Mouse (Mus musculus) heart, adult 18-20 months (tissue): ENCODE measurements around the gene Ssh2. TPM values are rescaled to one million over a fixed set of nuclear protein-coding genes. Genes with fewer than 3 reads are reported as not detected.

Source experiments
- DNase-seq, 2 experiments: peaks; one replicate each; pipeline ENCODE4 v3.0.0; 2021 to 2022; ENCODE audit warnings: mixed read lengths in 1 of 2
- long read RNA-seq, 2 experiments: library from polyadenylated mRNA; stranded (forward); transcript quantifications; one replicate each; pipeline ENCODE4 v2.0.0; 2021
- total RNA-seq, 2 experiments: library from RNA; stranded (reverse); gene quantifications; 2 replicates each; pipeline ENCODE4 v1.2.3; 2021

The Ssh2 gene
- 10 to 100 TPM; 64.2 to 78.9 TPM for total RNA-seq
- long read RNA-seq, experiment 1, partial matches to known transcripts: 1 of 14 reads
- long read RNA-seq, experiment 1, other reads (novel, unspliced or antisense): 12 of 14 reads
- long read RNA-seq, experiment 2, partial matches to known transcripts: 0 of 4 reads
- long read RNA-seq, experiment 2, other reads (novel, unspliced or antisense): 4 of 4 reads

DNA sequence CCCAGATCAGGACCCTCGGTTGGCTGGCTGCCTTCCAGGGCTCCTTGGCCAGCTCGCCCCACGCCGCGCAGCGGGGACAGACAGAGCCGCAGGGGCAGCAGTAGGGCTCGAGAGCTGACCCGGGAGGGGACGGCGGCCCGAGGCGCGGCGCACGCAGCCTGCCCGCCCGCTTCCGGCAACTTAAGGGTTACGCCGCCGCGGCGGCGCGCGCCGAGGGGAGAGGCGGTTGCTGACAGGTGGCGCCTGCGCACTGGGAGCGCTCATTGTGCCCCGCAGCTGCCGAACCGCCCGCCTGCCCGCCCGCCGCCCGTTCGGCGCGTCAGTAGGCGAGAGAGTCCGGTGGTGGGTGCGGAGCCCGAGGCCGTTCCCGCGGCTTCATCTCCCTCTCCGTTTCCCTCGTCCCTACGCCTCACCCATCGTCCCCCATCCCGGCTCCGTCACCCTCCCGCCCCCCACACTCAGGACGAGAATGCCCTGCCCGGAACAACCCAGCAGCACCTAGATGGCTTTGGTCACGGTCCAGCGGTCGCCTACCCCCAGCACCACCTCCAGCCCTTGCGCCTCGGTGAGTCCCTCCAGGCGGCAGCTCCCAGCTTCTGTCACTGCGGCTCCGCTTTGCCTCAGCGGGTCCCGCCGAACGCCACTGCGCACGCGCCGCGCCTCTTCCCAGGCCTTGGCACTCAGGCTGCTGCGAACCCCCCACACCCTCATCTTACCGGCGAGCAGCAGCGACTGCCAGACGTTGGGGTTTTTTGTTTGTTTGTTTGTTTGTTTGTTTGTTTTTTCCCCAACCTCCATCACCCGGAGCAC is at the start of gene Ssh2:
Gene Ssh2, plus strand, starts transcription at position 337 of the 810 bp plus-strand sequence.
- peak; percentile 84 to 87 for DNase-seq

DNA sequence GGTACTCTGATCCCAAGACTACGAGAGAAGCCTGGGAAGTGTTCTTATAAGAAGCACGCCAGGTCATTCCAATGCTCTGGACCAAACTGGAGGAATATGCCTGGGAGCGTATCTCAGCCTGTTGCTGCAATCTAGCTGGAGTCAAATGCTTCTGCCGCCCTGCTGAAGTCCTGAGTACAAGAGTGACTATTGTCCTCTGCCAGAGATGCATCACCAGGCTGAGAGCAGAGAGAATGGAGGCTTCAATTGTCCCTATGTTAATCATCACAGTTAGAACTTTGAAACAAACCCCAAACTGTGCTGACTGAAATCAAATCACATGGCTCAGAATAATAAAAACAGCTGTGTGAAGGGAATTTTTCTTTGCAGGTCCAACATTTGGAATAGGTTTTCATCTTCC is 42.4 kb upstream of the Ssh2 start:
- DNase-seq: no peak

DNA sequence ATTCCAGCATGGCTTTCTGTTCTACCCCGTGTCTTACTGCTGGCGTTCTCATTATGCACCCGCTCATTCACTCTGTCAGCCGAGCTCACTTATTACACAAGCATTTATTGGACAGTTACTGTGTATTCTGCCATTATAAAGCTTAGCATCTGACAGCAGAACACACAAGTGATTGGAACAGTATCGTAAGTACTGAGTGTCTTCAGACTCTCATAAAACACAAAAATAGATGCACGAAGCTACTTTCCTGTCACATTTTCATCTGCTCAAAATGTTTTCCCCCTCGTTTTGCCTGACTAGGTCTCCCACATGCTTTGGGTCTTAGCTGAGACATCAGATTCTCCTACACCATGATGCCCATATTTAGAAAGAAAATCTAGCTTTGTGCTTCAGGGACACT is 41.6 kb upstream of the Ssh2 start:
- DNase-seq: no peak

DNA sequence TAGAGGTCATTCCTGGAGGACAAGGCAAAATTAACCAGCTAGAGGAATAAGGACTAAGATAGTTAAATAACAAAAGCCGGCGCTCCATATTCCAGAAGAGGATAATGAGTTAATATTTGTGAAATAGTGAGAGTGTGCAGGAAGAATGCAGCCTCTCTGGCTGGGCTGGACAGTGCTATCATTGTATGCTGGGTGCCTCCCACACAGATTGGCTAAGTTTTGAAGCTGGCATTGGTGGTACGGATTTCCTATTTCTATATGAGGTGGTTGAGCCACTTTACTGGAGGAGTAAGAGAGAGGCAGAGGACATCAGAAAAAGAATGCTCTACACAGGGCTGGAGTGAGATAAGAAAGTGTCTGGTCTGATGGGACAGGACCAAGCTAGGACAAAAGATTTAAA is 36.3 kb upstream of the Ssh2 start:
- DNase-seq: no peak

DNA sequence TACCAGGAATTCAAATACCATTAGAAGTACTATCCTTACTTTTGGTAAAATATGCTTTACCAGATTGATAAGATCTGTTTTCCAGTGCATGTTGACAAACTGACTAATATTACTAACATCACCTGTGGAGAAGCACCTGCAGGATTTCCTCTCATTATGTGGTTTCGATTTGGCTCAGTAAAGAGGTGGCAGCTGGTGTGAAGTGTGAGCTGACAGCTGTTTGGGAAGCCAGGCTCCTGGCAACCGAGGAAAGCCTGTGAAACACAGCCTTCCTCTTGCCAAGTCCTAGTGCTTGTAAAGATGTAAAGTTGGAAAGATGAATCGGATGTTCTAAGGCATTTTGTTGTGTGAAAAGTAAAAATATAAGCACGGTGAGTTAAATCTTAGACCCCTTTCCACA is 35.2 kb upstream of the Ssh2 start:
- DNase-seq: peak in 1 of 2 experiments; percentile 9

DNA sequence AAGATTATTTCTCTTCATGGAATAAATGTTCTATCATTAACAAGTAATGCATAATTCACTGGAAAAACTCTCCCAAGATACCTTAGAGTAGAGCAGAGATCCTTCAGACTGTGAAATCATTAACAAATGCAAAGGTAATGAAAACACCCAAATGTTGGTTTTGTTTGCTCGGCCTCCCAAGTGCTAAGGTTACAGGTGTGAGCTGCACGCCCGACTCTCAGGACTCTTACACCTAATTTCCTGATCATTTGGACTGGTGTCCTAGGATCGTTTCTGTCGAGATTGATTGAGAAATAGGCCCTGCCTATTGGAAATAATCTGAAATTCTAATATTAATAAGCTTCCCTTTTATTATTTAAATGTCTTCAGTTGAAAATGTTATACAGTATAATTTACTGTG is 34.6 kb upstream of the Ssh2 start:
- DNase-seq: no peak

DNA sequence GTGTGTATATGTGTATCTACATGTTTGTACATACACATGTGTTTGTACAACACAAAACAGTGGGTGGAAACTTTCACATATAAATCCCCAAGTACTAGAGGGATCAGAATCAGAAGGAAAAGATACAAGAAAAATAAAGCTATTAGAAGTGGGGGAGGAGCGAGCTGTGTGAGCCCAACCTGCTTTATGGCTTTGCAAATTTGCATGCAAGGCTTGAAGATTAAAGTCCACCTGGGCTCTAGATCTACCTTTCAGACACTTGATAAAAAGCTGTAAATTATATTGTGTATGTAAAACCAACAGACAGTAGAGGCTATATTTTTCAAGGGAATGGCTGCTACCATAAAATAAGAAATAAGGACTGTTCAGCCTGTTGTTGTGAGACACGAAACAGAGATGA is 34.0 kb upstream of the Ssh2 start:
- DNase-seq: no peak

DNA sequence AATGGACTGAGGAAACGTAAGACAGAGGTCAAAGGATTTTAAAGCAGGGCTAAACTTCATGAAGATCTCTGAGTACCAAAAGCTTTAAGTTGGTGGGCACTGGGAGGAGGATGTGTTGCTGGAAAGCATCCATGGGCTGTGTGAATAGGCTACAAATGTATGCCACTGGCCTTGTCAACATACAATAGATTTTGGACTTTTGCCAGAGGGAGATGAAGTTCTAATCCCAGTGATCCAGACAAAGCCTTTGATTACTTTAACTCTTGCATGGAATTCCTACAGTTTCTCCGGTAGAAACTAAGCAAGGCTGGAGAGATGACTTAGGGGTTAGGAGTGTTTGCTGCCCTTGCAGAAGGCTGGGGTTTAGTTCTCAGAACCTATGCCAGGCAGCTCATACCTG is 33.5 kb upstream of the Ssh2 start:
- DNase-seq: no peak

DNA sequence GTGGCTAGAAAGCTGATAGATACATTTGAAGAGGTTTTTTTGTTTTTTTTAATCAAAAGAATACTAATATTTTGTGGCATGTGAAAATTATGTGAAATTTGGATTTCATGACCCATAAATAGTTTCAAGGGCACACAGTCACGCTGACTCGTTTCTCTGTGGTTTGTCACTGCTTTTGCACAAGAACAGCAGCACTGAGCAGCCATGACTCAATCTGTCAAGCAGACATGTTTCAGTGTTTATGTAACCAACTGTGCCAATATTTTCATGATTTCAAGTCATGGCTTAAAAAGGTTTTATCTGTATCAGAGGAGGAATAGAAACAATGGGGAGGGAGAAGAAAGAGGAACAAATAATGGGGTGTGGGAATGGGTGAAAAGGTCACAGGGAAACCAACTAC is 31.2 kb upstream of the Ssh2 start:
- no peak for DNase-seq

DNA sequence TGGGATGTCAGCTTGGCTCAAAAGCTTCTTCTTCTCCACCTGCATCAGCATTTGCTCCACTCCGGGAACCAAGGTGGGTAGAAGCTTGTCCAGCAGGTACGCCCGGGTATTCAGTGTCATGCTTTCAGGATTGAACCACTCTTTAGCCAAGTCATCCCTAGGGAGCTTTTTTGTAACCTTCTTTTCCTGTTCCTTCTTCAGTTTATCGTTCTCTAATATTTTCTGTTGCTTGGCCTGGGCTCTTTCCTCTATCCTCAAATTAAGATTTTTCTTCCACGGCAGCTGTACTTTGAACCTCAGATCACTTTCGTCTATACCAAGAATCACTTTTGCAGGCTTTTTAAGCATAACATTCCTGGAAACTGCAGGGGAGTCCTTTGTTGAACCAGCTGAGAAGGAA is 27.2 kb upstream of the Ssh2 start, which contains the start of gene Efcab5:
Gene Efcab5, minus strand, starts transcription at position 101 of the 400 bp plus-strand sequence.
- no peak for DNase-seq

DNA sequence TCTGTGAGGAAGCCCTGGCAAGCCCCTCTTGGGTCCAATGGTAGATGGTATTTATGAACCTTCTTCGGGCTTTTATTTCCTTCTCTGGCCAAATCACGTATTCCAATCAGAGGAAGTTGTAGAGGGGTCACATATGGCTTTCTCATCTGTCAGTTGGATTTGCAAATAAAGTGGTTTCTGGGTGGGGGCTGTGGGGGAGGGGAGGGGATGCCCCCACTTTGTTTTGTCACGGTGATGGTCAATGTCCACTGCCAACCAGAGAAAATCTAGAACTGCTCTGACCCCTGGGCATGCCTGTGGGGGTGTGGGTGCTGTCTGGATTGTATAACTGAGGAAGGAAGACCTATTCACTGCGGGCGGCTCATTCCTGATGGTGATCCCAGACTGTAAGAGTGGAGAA is 22.7 kb upstream of the Ssh2 start:
- DNase-seq: no peak

DNA sequence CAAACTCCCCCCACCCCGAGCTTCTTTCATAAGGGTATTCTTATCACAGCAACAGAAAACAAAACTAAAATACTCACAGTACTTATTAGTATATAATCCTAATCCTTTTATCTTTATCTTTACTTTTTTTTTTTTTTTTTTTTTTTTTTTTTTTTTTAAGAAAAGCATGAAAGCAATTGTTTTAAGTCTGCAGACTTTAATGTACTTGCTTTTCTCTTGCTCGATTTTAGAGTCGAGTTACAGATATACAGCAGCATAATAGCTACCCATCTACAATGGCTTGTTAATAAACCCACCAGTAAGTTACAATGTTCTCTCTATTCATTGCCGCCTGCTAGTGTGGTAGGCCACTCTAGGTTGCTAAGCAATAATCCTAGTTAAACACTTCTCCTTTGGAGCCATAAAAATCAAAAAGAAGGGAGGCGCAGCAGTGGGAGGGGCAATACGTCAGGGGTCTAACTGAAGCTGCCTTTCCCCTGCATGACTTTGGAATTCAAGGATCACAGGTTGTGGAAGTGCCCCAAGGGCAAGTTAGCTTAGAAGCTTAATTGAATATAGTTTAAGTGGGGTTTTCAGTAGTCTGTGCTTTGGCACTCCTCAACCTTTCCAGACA is 22.0 kb upstream of the Ssh2 start:
- DNase-seq: no peak

DNA sequence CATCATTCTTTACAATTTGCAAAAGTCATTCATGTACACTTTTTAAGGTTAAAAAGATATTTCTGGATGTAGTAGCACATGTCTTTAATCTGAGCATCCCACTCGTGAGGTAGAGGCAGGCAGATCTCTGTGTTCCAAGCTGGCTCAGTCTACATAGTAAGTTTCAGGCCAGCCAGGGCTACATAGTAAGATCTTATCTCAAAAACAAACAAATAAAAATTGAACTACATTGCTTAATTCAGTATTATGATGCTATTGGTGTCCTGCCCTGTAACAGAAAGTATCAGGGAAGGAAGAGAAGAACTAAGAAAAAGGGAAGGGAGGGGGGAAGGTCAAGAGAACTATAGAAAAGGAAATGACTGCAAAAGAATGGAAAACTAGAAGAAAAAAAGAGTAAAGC is 21.3 kb upstream of the Ssh2 start:
- DNase-seq: no peak

DNA sequence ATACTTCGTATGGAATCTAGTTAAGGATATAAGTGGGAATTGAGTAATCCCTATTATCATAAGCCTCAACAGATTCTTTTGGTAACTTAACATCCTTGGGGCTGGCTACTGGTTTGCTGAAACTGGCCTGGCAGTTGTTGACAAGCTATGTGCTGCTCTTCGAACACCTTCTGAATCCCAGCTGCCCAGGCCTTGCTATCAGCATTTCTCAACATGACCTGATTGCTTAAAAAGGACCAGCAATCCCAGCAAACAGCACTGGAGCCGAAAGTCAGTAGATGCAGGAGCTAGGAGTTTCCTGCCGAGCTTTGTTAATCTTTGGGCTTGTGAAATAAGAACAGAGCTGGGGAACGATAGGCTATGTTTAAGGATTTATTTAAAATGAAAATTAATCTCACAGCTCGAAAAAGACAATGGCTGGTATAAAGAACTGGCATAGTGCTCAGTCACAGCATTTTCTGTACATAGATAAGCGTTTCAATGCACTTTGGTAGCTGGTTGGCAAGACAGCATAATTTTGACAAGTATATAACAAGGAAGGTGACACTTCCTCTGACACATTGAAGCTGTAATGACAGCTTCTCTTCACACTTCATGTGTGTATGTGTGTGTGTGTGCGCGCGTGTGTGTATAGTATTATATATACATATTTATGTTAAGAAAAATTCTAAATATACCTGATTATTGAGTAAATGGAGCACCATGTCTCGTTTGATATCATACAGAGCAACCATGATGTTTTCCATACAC is 20.6 kb upstream of the Ssh2 start:
- DNase-seq: peak in 1 of 2 experiments; percentile 9

DNA sequence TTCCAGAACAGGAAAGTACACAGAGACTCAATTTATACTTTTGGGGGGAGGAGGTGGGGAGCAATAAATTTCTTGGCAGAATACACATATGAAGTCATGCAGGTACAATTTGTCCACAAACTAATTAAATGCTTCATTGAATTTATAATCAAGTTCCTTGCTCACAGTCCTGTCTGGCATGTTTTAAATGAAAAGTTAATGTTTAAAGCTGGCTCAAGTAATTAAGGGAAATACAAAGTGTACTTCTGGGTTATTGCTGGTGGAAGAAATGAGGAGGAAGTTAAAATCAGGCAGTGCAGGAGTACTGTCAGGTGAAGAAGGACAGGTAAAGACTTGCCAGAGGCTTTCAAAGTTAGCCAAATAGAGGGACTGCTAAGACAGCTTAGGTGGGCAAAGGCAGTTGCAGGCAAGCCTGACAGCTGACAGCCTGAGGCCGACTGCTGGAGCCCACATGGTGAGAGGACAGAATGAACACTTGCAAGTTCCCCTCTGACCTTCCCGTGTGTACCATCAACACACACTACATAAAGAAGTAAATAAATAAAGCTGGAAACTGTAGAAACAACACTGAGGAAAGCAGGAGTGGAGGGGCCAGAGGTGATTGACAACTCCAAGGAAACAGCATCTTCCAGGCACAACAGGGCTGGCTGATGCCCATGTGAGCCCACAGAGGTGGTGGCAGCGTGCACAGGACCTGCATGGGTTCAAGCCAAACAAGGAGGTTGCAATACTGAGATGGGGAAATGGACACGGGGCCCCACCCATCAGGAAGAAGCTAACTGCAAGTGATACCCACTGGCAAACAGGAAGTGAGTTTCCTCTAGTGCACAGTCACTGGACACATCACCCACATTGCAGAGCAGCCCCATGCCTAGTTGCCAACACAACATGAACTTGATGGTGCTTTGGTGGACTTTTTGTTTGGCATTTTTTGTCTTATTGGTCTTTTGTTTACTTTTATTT is 19.6 kb upstream of the Ssh2 start:
- peak in 1 of 2 experiments; percentile 13 for DNase-seq

DNA sequence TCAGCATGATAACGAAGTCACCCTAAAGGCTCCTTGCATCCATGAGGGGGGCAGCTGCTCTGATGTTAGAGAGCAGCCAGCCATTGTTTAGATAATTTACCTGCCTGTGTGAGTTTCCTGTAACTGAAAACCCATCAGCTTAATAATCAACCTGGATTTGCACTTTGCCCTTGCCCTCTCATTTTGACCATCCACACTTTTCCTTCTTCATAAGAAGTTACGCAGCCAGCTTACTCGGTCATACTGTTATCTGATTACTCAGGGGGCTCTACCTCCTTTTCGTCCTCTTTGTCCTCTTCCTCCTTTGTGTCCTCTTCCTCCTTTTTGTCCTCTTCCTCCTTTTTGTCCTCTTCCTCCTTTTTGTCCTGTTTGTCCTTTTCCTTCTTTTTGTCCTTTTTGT is 16.5 kb upstream of the Ssh2 start:
- no peak for DNase-seq

DNA sequence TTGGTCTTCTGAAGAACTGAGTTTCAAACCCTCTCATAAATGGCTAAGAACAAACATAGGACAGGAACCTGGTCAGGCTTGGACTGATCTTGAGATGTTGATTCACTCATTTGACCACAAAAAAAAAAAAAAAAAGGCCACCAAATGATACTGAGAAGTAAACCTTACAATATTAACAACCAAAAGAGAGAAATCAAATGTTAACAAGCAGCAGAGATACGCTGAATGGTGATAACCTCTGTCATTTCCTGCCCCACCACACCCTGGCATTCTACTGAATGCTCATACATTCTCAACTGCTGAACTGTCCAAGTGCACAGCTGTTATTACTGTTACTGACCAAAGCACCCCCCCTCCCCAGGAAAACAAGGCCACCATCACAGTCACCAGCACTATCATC is 15.4 kb upstream of the Ssh2 start:
- DNase-seq: no peak

DNA sequence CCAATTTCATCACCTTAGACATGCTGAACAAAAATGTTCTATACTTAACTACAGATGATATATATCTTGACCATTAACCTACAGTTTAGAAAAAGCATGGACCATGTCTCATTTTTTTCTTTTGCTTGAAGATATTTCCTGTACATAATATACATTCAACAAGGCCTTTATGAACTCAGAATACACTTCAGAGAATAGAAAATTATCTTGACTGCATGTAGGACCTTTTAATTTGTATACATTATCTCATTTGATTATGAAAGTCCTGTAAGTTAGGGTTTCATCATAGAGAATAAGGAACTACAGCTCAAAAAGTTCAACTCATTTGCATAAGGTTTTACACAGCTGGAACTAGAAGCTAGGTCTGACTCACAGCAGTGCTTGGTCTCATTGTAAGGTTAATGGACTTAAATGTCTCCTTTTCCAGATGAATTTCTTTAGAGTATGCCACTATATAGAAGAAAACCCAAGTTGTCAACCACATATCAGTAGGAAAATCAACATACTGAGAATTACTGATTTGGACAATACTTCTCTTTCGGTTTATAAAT is 1.9 kb upstream of the Ssh2 start:
- DNase-seq: no peak

DNA sequence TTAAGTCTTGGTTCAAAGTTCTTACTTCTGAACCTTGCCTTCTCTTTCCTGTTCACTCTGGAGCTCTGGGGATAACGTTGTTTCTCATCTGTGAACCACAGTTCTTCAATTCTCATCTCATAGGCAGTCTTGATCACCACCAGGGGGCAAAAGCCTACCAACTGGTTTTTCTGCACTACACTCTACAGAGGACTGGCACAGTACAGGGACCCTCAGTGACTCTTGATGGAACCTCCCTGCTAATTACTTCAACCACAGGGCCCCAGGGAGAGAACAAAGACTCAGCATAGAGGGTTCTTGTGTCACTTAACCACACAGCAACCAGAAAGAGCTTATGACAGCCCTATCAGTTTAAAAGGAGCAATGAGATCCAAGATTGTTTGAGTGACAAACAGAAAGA is 1.3 kb upstream of the Ssh2 start:
- peak; percentile 77 to 82 for DNase-seq

DNA sequence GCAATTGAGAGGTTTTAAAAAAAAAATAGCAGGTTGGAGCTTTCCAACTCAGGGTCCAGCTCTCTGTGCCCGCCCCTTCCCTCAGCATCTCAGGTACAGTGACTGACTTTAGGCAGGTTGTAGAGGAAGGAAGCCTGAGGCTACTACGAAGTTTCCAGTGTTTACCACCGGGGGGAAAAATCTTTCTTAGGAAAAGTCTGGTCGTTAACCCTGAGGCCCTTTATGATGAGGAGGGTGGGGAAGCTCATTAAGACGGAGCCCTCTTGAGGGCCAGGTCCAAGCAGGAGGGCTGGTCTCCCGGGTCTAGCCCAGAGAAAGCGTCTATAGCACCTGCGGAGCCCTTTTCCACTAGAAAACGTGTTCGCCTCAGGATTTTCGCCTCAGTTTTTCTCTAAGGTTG is 604 bp upstream of the Ssh2 start:
- no peak for DNase-seq

DNA sequence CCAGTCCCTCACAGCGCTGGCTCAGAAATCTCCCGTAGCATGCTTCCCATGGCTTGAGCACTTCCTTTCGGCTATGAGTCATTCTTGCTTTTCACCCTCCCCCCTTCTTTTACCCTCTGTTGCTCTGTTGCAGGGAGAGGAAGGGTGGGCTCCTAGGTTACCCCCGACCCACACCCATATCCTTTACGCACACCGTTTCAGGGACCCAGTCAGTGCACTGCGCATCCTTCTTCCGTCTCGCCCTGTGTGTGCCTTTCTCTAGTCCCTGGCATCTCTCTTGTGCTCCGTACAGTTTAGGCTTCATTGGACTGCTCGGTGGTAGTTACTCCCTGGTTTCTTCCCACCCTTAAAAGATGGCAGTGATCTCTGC is 659 bp downstream of the Ssh2 start:
- no peak for DNase-seq
